8 mouse cellular contexts compared by ENCODE assay signal in genomic region chr10:82047597-82048459, GRCm38 (mm10). TPM values are rescaled to one million over a fixed set of nuclear protein-coding genes. Genes with fewer than 3 reads are reported as not detected.
DNase-seq lines count a peak whose midpoint lies in the region; ATAC-seq lines count a peak whose summit lies in the region.

Zfp873 (plus strand) TSS chr10:82048123.

- H3K9me3 ChIP-seq in forebrain, embryonic 11.5 days (ENCODE audit: control insufficient read depth, low read length), result peaks cover 29% of the 10 kb centered on the region
- H3K9me3 ChIP-seq in heart, embryonic 16.5 days (replicated peaks; ENCODE audit: control insufficient read depth, low read length), result peaks cover 37% of the 10 kb centered on the region
- 0 out of 2 replicates have a peak, but pooled peaks cover 14% of the 10 kb centered on the region for H3K9me3 ChIP-seq in liver, embryonic 15.5 days (replicated peaks)
- peaks cover 40% of the 10 kb centered on the region for H3K9me3 ChIP-seq in neural tube, embryonic 12.5 days

- H3K4me1 ChIP-seq in forebrain, embryonic 11.5 days (replicated peaks; ENCODE audit: control insufficient read depth, insufficient read depth, low read length), result no peaks in the 10 kb centered on the region
- peaks cover 6% of the 10 kb centered on the region for H3K4me1 ChIP-seq in heart, embryonic 16.5 days (ENCODE audit: control insufficient read depth, insufficient read depth, low read length)
- H3K4me1 ChIP-seq in liver, embryonic 15.5 days (replicated peaks), result peaks cover 6% of the 10 kb centered on the region
- no peaks in the 10 kb centered on the region for H3K4me1 ChIP-seq in neural tube, embryonic 12.5 days

- peak within 1 kb of the TSS; percentile 46 for H3K4me2 ChIP-seq in forebrain, embryonic 11.5 days (ENCODE audit: low read depth, low read length, severe bottlenecking)
- H3K4me2 ChIP-seq in heart, embryonic 16.5 days (ENCODE audit: low read depth, low read length), result peak within 1 kb of the TSS; percentile 82
- peak within 1 kb of the TSS; percentile 70 for H3K4me2 ChIP-seq in liver, embryonic 15.5 days
- peak within 1 kb of the TSS; percentile 60 for H3K4me2 ChIP-seq in neural tube, embryonic 12.5 days (replicated peaks)

- H3K9ac ChIP-seq in forebrain, embryonic 11.5 days (ENCODE audit: low read length), result peak within 1 kb of the TSS; percentile 90
- H3K9ac ChIP-seq in heart, embryonic 16.5 days (ENCODE audit: low read length), result peak within 1 kb of the TSS; percentile 95
- H3K9ac ChIP-seq in liver, embryonic 15.5 days, result peak within 1 kb of the TSS; percentile 52
- H3K9ac ChIP-seq in neural tube, embryonic 12.5 days, result peak within 1 kb of the TSS; percentile 83

- peak within 1 kb of the TSS; percentile 57 for H3K4me3 ChIP-seq in forebrain, embryonic 11.5 days (ENCODE audit: low read depth, low read length)
- peak within 1 kb of the TSS; percentile 87 for H3K4me3 ChIP-seq in heart, embryonic 16.5 days (ENCODE audit: low read length)
- H3K4me3 ChIP-seq in liver, embryonic 15.5 days (replicated peaks), result peak within 1 kb of the TSS; percentile 69
- H3K4me3 ChIP-seq in neural tube, embryonic 12.5 days, result peak within 1 kb of the TSS; percentile 69

- H3K27ac ChIP-seq in forebrain, embryonic 11.5 days (ENCODE audit: low read depth, low read length), result peak within 1 kb of the TSS; percentile 90
- H3K27ac ChIP-seq in heart, embryonic 16.5 days (ENCODE audit: low read length), result peak within 1 kb of the TSS; percentile 98
- peak within 1 kb of the TSS; percentile 83 for H3K27ac ChIP-seq in liver, embryonic 15.5 days (replicated peaks)
- H3K27ac ChIP-seq in neural tube, embryonic 12.5 days, result peak within 1 kb of the TSS; percentile 90

- WGBS in forebrain, embryonic 11.5 days, result 9% methylated on average over 35 of the region's 35 CpGs
- 10% methylated on average over 35 of the region's 35 CpGs for WGBS in heart, embryonic 16.5 days
- 8% methylated on average over 35 of the region's 35 CpGs for WGBS in liver, embryonic 15.5 days (ENCODE audit: insufficient replicate concordance)
- 10% methylated on average over 35 of the region's 35 CpGs for WGBS in neural tube, embryonic 12.5 days

- no peaks in the 10 kb centered on the region for H3K27me3 ChIP-seq in forebrain, embryonic 11.5 days (ENCODE audit: control insufficient read depth, insufficient read depth, low read length)
- H3K27me3 ChIP-seq in heart, embryonic 16.5 days (ENCODE audit: control insufficient read depth, insufficient read depth, low read length), result no peaks in the 10 kb centered on the region
- H3K27me3 ChIP-seq in liver, embryonic 15.5 days, result no peaks in the 10 kb centered on the region
- no peaks in the 10 kb centered on the region for H3K27me3 ChIP-seq in neural tube, embryonic 12.5 days (replicated peaks)

- ATAC-seq in forebrain, embryonic 11.5 days (replicated peaks; ENCODE audit: low FRiP score), result peak; percentile 100
- peak; percentile 100 for ATAC-seq in heart, embryonic 16.5 days (replicated peaks; ENCODE audit: extremely low read depth, insufficient read depth, low FRiP score)
- peak; percentile 96 for ATAC-seq in liver, embryonic 15.5 days (ENCODE audit: insufficient read depth)
- ATAC-seq in neural tube, embryonic 12.5 days (ENCODE audit: low FRiP score, low read depth), result peak; percentile 100

- H3K36me3 ChIP-seq in forebrain, embryonic 11.5 days (ENCODE audit: control insufficient read depth, insufficient read depth, low read length), result peaks cover 4% of the 10 kb centered on the region; the same call in 1 of the 2 replicates
- H3K36me3 ChIP-seq in heart, embryonic 16.5 days (ENCODE audit: control insufficient read depth, insufficient read depth), result peaks cover 13% of the 10 kb centered on the region
- H3K36me3 ChIP-seq in liver, embryonic 15.5 days (replicated peaks), result no peaks in the 10 kb centered on the region; the same call in 1 of the 2 replicates
- peaks cover 16% of the 10 kb centered on the region for H3K36me3 ChIP-seq in neural tube, embryonic 12.5 days

- peak; percentile 76 to 86 for DNase-seq in CD8-positive naive resting alpha-beta T cell, adult 2 months (ENCODE audit: low read depth in 2 of 2, low spot score in 2 of 2)
- DNase-seq in c-Kit-negative CD71-positive TER-119-positive erythroid progenitor cells, embryonic 14.5 days (ENCODE audit: low read depth, low spot score), result peak; percentile 40
- peak; percentile 93 for DNase-seq in forebrain, embryonic 11.5 days (ENCODE audit: low spot score)
- peak; percentile 93 to 96 for DNase-seq in kidney, postnatal 36 days
- DNase-seq in telencephalon, adult 2 months (ENCODE audit: low read depth, low spot score), result peak; percentile 93

RNA-seq across cellular contexts. Expression of gene Zfp873, which starts in this region (rescaled TPM):
- 16.7 and 17.1 TPM in 2 replicates for polyA plus RNA-seq in forebrain, embryonic 11.5 days (2014; fragmentation: Nextera tagmentation; extraction: Ambion mirVana)
- polyA plus RNA-seq in heart, embryonic 16.5 days (2015; fragmentation: Nextera tagmentation; extraction: Ambion mirVana), result 11.5 and 11.9 TPM in 2 replicates
- polyA plus RNA-seq in liver, embryonic 15.5 days (2015; fragmentation: Nextera tagmentation; extraction: Ambion mirVana), result 1.8 and 2.3 TPM in 2 replicates
- polyA plus RNA-seq in neural tube, embryonic 12.5 days (2016; fragmentation: Nextera tagmentation; extraction: Ambion mirVana), result 12.9 and 14.7 TPM in 2 replicates

Comparison
In these comparisons a context has a peak if more than half of its experiments do, and no peak if none do; other contexts are left out.
1. Peak in every context shown above with its lines: DNase-seq, ATAC-seq, H3K4me3 ChIP-seq and H3K27ac ChIP-seq.
2. DNase-seq: peak in every context shown above with its lines; median percentile 94 in kidney, postnatal 36 days; 93 in forebrain, embryonic 11.5 days; 93 in telencephalon, adult 2 months; 81 in CD8-positive naive resting alpha-beta T cell, adult 2 months; 40 in c-Kit-negative CD71-positive TER-119-positive erythroid progenitor cells, embryonic 14.5 days.